Mouse (Mus musculus) inflammation-experienced regulatory T-cells, adult 6 months (primary cell): ENCODE results near the gene Ss18l2. TPM values are rescaled to one million over a fixed set of nuclear protein-coding genes. Genes with fewer than 3 reads are reported as not detected.

ENCODE experiments used
- ATAC-seq: one replicate; pipeline ENCODE4 v1.8.0; 2017
- polyA plus RNA-seq, 3 experiments: library from polyadenylated mRNA; unstranded; fragments of 100-300 nt; shearing (Covaris generic); gene quantifications; one replicate each; pipeline ENCODE4 v1.2.1; 2017

Ss18l2 gene
- polyA plus RNA-seq, 3 experiments from 2014 or later = 45.5 to 68.0 (median 63.4) TPM

GRCm38 (mm10) chr9:121760271-121761090, 50.4 kb downstream of the Ss18l2 start:
- no peak for ATAC-seq

- ATAC-seq = no peak
Observed at GRCm38 (mm10) chr9:121761091-121761665, 51.0 kb downstream of the Ss18l2 start.

GRCm38 (mm10) chr9:121761787-121762186, 51.7 kb downstream of the Ss18l2 start:
- ATAC-seq = no peak

GRCm38 (mm10) chr9:121762248-121762647, 52.1 kb downstream of the Ss18l2 start:
- ATAC-seq = no peak

GRCm38 (mm10) chr9:121762761-121763160, 52.6 kb downstream of the Ss18l2 start:
- no peak for ATAC-seq

Other genes starting within 250 kb of the Ss18l2 start
- not detected for gene Cck, start 214.6 kb upstream of the Ss18l2 start, polyA plus RNA-seq
- gene Lyzl4, start 68.2 kb upstream of the Ss18l2 start, polyA plus RNA-seq = not detected
- gene Vipr1, start 67.6 kb upstream of the Ss18l2 start, polyA plus RNA-seq = 1 to 10 TPM in 2 of 3 experiments, under 1 TPM in 1; 0.98 to 2.4 (median 1.8) TPM
- 10 to 100 TPM in 2 of 3 experiments, 1 to 10 TPM in 1; 9.1 to 19.1 (median 17.1) TPM for gene Sec22c, start 4.8 kb upstream of the Ss18l2 start, polyA plus RNA-seq
- gene Nktr, start 8.8 kb downstream of the Ss18l2 start, polyA plus RNA-seq = 100 to 1,000 TPM; 108 to 126 (median 117) TPM
- gene Zfp651, start 49.0 kb downstream of the Ss18l2 start, polyA plus RNA-seq = under 1 TPM in 2 of 3 experiments, not detected in 1; 0.23 to 0.24 TPM
- gene Klhl40, start 67.3 kb downstream of the Ss18l2 start, polyA plus RNA-seq = not detected
- gene Hhatl, start 82.2 kb downstream of the Ss18l2 start, polyA plus RNA-seq = not detected
- gene Ccdc13, start 129.1 kb downstream of the Ss18l2 start, polyA plus RNA-seq = not detected
- 100 to 1,000 TPM; 108 to 167 (median 119) TPM for gene Higd1a, start 148.0 kb downstream of the Ss18l2 start, polyA plus RNA-seq
- gene Ackr2, start 188.0 kb downstream of the Ss18l2 start, polyA plus RNA-seq = not detected
- not detected for gene Cyp8b1, start 206.0 kb downstream of the Ss18l2 start, polyA plus RNA-seq
- gene Fam198a, start 240.7 kb downstream of the Ss18l2 start, polyA plus RNA-seq = under 1 TPM in 1 of 3 experiments, not detected in 2; 0.12 TPM